Mouse (Mus musculus): ENCODE data around the gene Lrrc66.

DNA sequence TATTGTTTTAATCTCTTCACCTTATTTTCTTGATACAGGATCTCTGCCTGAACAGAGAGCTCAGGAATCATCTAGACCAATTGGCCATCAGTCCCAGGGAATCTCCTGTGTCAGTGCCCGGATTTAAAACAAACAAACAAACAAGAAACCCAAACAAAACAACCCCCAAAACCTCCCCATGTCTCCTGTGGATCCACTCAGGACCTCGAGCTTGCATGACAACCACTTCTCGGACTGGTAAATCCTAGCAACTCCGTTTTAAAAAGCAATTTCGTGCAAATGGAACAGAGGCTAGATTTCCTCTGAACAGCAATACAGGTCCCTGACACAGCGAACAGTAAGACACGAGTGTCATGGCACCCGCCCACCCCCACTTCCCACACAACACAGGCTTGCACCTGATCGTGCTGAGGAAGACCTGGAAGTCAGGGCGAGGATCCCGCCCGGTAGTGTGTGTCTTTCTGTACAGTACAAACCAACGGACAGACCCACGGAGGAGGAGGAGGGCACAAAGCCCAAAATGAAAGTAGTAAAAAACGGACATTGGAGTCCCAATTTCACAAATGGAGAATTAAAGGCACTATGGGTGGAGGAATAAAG, 18.1 kb upstream of the Lrrc66 start:
- TF ChIP-seq CTCF (IDR thresholded peaks at IDR 0.05) (no peak), EP300 (IDR thresholded peaks at IDR 0.05) (no peak)

All from lung, postnatal 0 days (tissue).